Mouse (Mus musculus): ENCODE data around the gene Tsc1. TPM values are rescaled to one million over a fixed set of nuclear protein-coding genes. Genes with fewer than 3 reads are reported as not detected.

Tsc1 gene
- polyA plus RNA-seq, 1 experiment: 0.56 TPM

DNA sequence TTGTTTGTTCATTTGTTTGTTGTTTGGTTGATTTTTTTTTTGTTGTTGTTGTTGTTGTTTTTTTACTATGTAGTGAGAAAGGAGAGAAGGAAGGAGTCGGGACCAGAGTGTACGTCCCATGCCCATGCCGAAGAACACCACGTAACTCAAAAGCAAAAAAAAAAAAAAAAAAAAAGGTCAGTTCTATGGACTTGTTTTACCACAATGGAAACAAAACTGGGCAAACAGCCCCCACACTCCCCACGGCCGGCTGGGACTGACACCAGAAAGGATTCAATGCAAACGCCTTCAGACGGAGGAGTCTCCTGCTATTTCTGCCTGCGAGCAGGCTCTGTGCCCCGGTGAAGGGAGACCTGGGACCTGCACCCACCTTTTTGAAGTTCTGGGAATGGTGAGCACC is 20.5 kb upstream of the Tsc1 start:
- TF ChIP-seq GATA1 (IDR thresholded peaks at IDR 0.05; ENCODE audit: low read length): no peak
- TF ChIP-seq TAL1 (IDR thresholded peaks at IDR 0.05; ENCODE audit: low read length): no peak
- Histone ChIP-seq H3K4me1 (ENCODE audit: control insufficient read depth) (peaks cover 72% of the 10 kb centered on the region), H3K36me3 (ENCODE audit: control insufficient read depth) (peaks cover 58% of the 10 kb centered on the region)

DNA sequence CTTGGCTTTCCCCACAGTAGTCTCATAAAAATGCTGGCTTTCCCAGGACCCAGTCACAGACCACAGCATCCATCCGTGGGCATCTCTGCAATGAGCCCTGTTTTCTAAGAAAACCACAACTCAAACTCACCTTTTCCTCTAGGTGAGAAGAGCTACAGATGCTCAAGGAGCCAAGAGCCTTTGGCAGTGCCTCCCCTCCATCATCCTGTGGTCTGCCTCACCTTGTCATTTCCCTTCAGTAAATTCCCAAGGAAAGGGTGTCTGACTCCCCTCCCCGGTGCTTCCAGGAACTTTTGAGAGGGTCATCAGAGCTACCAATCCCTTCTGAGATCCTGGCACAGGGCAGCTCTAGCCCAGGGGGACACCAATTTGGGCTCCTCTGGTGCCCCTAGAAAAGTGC is 19.9 kb upstream of the Tsc1 start:
- Histone ChIP-seq H3K9me3 (ENCODE audit: control insufficient read depth, low read length) (peaks cover 3% of the 10 kb centered on the region; the same call in 1 of the 2 replicates), H3K4me3 (replicated peaks) (peak overlapping the region; percentile 92), H3K27me3 (ENCODE audit: control insufficient read depth) (peaks cover 4% of the 10 kb centered on the region; the same call in 1 of the 2 replicates), H3K4me1 (ENCODE audit: control insufficient read depth) (peaks cover 66% of the 10 kb centered on the region), H3K36me3 (ENCODE audit: control insufficient read depth) (peaks cover 52% of the 10 kb centered on the region)
- TF ChIP-seq TAL1 (IDR thresholded peaks at IDR 0.05; ENCODE audit: low read length): no peak
- no peak for TF ChIP-seq GATA1 (IDR thresholded peaks at IDR 0.05; ENCODE audit: low read length)

More for the DNA sequence above, 20.5 kb upstream of the Tsc1 start:
- Histone ChIP-seq H3K4me3 (replicated peaks) (peak overlapping the region; percentile 92), H3K9me3 (ENCODE audit: control insufficient read depth, low read length) (peaks cover 3% of the 10 kb centered on the region; the same call in 1 of the 2 replicates), H3K27me3 (ENCODE audit: control insufficient read depth) (0 out of 2 replicates have a peak, but pooled peaks cover 2% of the 10 kb centered on the region)

DNA sequence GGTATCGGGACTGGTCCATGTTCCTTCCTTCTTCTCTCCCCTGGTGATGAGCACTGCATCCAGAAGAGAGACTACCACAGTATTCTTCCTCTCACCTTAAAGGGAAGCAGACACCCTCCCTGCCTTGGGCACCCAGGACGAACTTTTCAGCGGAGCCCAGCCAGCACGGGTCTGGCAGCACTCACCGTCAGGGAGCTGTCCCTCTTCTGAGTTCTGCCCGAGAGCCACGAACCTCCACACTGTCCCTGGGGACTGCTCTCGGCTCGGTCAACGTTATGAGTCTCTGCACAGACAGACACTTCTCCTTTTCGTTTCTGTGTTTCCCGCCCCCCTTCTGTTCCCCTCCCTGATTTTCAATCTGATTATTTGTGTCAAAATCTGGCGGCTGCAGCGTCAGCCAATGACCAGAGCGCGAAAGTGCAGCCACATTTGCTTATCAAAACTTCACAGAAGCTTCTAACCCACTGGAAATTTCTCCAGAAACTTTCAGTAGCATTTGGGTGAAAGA is 19.3 kb upstream of the Tsc1 start, which contains the start of gene Gfi1b:
TSS of gene Gfi1b (minus strand) at position 319 of the 508 bp plus-strand sequence.
- TF ChIP-seq GATA1 (IDR thresholded peaks at IDR 0.05; ENCODE audit: low read length): peak; percentile 23; the same call in 1 of the 2 replicates
- no peak for TF ChIP-seq TAL1 (IDR thresholded peaks at IDR 0.05; ENCODE audit: low read length)
- H3K27me3 ChIP-seq (ENCODE audit: control insufficient read depth): peaks cover 4% of the 10 kb centered on the region; the same call in 1 of the 2 replicates
- peaks cover 60% of the 10 kb centered on the region for H3K4me1 ChIP-seq (ENCODE audit: control insufficient read depth)

DNA sequence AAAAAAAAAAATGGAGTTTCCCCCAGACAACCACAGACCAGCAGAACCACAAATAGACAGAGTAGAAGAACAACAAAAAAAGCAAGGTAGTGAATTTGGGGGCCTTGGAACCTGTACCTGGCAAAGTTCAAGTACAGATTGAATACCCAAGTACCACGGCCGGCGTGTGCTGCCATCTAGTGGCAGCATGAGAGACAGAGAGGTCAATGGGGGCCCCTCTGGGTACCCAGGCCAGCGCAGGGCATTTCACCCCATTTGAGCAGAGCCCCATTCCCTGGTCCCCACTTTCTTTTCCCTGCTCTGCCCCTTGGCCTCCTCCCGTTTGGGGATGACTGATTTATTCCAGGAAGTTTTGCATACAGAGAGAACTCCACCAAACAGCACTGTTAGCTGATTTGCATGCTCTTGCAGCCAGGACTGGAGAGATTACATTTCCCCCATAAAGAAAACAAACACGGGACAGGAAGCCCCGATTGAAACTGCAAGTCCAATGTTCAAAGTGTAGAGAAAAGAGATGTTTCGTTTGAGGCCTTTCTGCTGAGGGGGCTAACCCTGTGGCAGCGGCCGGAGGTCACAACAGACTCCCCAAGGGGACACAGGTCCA is 18.4 kb upstream of the Tsc1 start:
- H3K4me3 ChIP-seq (replicated peaks): peak overlapping the region; percentile 92
- peaks cover 3% of the 10 kb centered on the region; the same call in 1 of the 2 replicates for H3K9me3 ChIP-seq (ENCODE audit: control insufficient read depth, low read length)
- peaks cover 37% of the 10 kb centered on the region for H3K36me3 ChIP-seq (ENCODE audit: control insufficient read depth)
- no peak for TF ChIP-seq GATA1 (IDR thresholded peaks at IDR 0.05; ENCODE audit: low read length)
- peaks cover 51% of the 10 kb centered on the region for H3K4me1 ChIP-seq (ENCODE audit: control insufficient read depth)
- H3K27me3 ChIP-seq (ENCODE audit: control insufficient read depth): peaks cover 4% of the 10 kb centered on the region; the same call in 1 of the 2 replicates

More for the DNA sequence above, 19.3 kb upstream of the Tsc1 start, which contains the start of gene Gfi1b:
- peaks cover 3% of the 10 kb centered on the region; the same call in 1 of the 2 replicates for H3K9me3 ChIP-seq (ENCODE audit: control insufficient read depth, low read length)
- peak within 1 kb of the TSS; percentile 92 for H3K4me3 ChIP-seq (replicated peaks)
- peaks cover 46% of the 10 kb centered on the region for H3K36me3 ChIP-seq (ENCODE audit: control insufficient read depth)

DNA sequence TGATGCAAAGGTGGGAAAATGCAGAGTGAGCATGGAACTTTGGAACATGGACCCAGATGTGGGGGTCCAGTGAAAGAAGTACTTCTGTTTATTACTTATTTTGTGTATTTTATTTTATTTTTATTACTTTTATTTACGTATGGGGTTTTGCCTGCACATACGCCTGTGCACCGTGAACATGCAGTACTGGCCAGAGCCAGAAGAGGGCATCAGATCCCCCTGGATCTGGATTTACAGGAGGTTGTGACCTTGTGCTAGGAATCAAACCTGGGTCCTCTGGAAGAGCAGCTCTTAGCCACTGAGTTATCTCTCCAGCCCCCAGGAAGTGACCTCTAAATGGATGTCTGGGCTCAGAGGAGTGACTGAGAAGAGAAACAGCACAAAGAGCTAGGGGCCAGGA is 16.2 kb upstream of the Tsc1 start:
- no peak overlapping the region for H3K4me3 ChIP-seq (replicated peaks)
- H3K27me3 ChIP-seq (ENCODE audit: control insufficient read depth): peaks cover 4% of the 10 kb centered on the region; the same call in 1 of the 2 replicates
- peaks cover 15% of the 10 kb centered on the region for H3K36me3 ChIP-seq (ENCODE audit: control insufficient read depth)
- H3K4me1 ChIP-seq (ENCODE audit: control insufficient read depth): peaks cover 34% of the 10 kb centered on the region
- TF ChIP-seq TAL1 (IDR thresholded peaks at IDR 0.05; ENCODE audit: low read length): no peak
- peaks cover 3% of the 10 kb centered on the region; the same call in 1 of the 2 replicates for H3K9me3 ChIP-seq (ENCODE audit: control insufficient read depth, low read length)

DNA sequence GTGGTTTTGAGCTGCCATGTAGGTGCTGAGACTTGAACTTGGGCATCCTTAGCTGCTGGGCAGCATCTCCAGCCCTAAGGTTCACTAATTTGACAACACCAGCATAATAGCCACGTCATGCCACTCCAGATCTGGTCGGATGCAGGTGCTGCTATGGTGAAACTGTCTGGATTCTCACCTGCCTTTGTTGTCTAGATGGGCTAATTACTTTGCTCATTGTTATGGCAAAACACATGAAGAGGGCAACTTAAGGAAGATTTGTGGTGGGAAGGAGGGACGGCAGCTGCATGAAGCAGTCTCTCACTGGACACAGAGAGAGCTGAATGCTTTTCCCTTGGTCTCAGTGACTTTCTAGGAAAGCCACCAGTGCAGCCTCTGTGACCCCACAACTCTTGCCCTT is 15.0 kb upstream of the Tsc1 start:
- peaks cover 33% of the 10 kb centered on the region for H3K4me1 ChIP-seq (ENCODE audit: control insufficient read depth)
- H3K4me3 ChIP-seq (replicated peaks): no peak overlapping the region
- TF ChIP-seq GATA1 (IDR thresholded peaks at IDR 0.05; ENCODE audit: low read length): no peak
- no peak for TF ChIP-seq TAL1 (IDR thresholded peaks at IDR 0.05; ENCODE audit: low read length)
- H3K27me3 ChIP-seq (ENCODE audit: control insufficient read depth): peaks cover 7% of the 10 kb centered on the region
- peaks cover 5% of the 10 kb centered on the region for H3K36me3 ChIP-seq (ENCODE audit: control insufficient read depth)
- peaks cover 3% of the 10 kb centered on the region; the same call in 1 of the 2 replicates for H3K9me3 ChIP-seq (ENCODE audit: control insufficient read depth, low read length)

DNA sequence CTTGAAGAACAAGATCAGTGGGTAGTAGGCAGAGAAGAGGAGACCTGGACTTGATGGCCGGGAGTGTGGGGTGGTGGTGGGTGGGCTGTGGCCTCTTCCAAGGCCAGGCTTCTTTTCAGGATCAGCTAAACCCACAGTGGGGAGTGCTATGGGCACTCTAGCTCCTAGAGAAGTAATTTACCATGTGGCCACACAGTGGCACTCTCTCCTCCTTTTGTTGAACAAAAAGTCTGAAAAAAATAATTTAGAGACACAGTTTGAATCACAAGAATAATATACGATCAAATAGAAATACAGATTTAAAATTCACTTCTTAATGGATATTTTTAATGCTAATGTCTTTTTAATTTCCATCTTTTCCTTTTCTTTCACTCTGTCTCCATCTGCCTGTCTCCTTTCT is 13.0 kb upstream of the Tsc1 start:
- H3K4me1 ChIP-seq (ENCODE audit: control insufficient read depth): peaks cover 19% of the 10 kb centered on the region
- H3K9me3 ChIP-seq (ENCODE audit: control insufficient read depth, low read length): peaks cover 3% of the 10 kb centered on the region; the same call in 1 of the 2 replicates
- H3K36me3 ChIP-seq (ENCODE audit: control insufficient read depth): no peaks in the 10 kb centered on the region
- TF ChIP-seq GATA1 (IDR thresholded peaks at IDR 0.05; ENCODE audit: low read length): no peak
- TF ChIP-seq TAL1 (IDR thresholded peaks at IDR 0.05; ENCODE audit: low read length): no peak
- H3K27me3 ChIP-seq (ENCODE audit: control insufficient read depth): peaks cover 11% of the 10 kb centered on the region
- no peak overlapping the region for H3K4me3 ChIP-seq (replicated peaks)

DNA sequence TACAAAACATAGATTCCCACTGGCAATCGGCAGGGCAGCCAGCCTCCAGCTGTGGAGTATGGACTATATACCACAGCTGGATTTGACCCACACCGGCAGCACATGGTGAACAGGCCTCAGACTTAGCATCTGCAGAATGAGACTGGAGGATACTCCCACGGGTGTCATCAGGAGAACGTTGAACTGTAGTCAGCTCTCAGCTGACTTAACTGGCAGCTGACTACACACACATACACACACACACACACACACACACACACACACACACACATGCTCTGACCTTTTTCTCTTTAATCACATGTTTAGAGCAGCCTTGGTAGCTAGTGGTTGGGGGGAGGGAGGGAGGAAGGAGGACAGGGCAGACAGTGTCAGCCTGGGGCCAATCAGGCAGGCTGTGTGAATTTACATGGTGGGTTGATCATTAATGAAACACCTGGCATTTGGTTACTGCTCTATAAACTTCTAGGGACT is 11.1 kb upstream of the Tsc1 start:
- Histone ChIP-seq H3K36me3 (ENCODE audit: control insufficient read depth) (no peaks in the 10 kb centered on the region), H3K9me3 (ENCODE audit: control insufficient read depth, low read length) (peaks cover 2% of the 10 kb centered on the region; the same call in 1 of the 2 replicates), H3K27me3 (ENCODE audit: control insufficient read depth) (peaks cover 13% of the 10 kb centered on the region), H3K4me3 (replicated peaks) (no peak overlapping the region), H3K4me1 (ENCODE audit: control insufficient read depth) (peaks cover 12% of the 10 kb centered on the region)
- TF ChIP-seq GATA1 (IDR thresholded peaks at IDR 0.05; ENCODE audit: low read length): no peak
- no peak for TF ChIP-seq TAL1 (IDR thresholded peaks at IDR 0.05; ENCODE audit: low read length)

DNA sequence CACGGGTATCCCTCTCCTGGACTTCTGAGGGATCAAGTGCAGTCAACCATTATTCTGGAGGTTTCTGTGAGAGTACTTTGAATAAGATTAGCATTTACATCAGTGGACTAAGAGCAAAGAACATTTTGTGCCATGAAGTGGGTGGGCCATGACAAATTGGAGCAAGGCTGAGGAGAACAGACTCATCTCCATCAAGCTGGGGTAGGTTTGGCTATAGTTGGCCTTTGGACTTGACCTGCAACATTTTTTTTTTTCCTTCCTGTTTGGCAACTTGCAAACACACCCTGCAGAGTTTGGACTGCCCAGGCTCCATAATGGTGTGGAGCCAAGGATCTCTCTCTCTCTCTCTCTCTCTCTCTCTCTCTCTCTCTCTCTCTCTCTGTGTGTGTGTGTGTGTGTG is 8.4 kb upstream of the Tsc1 start:
- Histone ChIP-seq H3K36me3 (ENCODE audit: control insufficient read depth) (no peaks in the 10 kb centered on the region), H3K4me1 (ENCODE audit: control insufficient read depth) (peaks cover 12% of the 10 kb centered on the region), H3K9me3 (ENCODE audit: control insufficient read depth, low read length) (no peaks in the 10 kb centered on the region), H3K4me3 (replicated peaks) (no peak overlapping the region), H3K27me3 (ENCODE audit: control insufficient read depth) (peaks cover 9% of the 10 kb centered on the region)
- TF ChIP-seq GATA1 (IDR thresholded peaks at IDR 0.05; ENCODE audit: low read length): no peak
- no peak for TF ChIP-seq TAL1 (IDR thresholded peaks at IDR 0.05; ENCODE audit: low read length)
